Mouse (Mus musculus) adrenal gland (tissue): ENCODE measurements at regions not wholly inside any gene's neighbourhood (a gene's known extent, or its start where the extent isn't known, plus 50 kb on each side); places are given as distances from the start of the nearest gene placed in this dataset.

ENCODE experiments used
- intact Hi-C: fragments of 180-260 bp; cut with DNase I; formaldehyde crosslinking; loops from one replicate; pipeline ENCODE4 v1.15.1; 2025

DNA sequence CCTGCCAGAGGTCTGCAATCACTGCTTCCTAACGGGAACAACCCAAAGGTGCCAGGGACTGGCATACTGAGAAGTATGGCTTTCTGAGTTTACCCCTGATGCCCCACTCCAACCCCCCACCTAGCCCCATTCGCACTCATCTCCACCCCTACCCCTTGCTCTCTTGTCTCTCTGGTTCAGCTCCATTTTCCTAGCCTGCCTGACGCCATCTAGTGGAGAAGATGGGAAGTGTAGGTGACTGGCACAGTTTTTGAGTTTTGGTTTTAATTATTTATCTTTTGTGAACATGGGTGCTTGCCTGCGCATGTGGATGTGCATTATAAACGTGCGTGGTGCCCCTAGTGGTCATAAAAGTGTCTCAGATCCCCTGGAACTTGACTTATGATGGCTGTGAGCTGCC is 352.3 kb upstream of the Hs6st1 start:
- intact Hi-C loops, result no loop called here

DNA sequence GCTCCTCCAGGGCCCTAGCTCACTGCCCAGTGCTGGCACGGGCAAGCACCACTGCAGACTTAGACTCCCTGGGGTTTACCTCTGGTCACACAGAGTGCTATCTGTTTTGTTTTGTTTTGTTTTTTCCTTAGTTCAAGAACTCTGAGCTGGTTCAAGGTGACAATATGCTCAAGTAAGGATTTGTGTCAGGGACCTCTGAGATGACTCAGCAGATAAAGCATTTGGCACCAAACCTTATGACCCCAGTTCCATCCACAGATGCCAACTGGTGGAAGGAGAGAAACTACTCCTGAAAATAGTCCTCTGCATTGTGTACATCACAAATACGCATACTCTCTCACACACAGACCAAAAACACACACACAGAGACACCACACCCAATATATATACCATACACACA is 351.0 kb upstream of the Hs6st1 start:
- intact Hi-C loops, result no loop called here

DNA sequence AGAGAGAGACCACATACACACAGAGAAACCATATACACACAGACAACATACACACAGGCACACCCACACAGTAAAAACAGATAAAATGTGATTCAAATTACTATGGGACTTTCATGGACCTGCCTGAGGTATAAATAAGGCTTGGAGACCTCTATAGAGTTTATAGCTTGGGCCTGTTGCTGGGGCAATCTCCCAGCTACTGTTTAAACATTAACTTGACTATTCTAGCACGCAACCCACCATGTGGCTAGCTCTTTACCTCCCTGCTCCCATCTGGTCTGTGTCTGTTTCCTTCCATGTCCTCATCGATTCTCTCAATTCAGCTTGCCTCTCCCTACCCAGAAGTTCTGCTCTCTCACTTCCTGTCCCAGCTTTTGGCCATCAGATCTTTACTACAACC is 350.5 kb upstream of the Hs6st1 start:
- intact Hi-C loops, result no loop called here

GRCm38 (mm10) chr1:35720063-35720462 is 348.1 kb upstream of the Hs6st1 start:
- intact Hi-C loops, result loop anchor here (10.0 kb wide), 2 partner anchors 345 to 415 kb away; partner anchors contain the start of gene Hs6st1

GRCm38 (mm10) chr1:35724366-35724900 is 343.8 kb upstream of the Hs6st1 start:
- intact Hi-C loops, result loop anchor here (10.0 kb wide), 2 partner anchors 340 to 410 kb away; partner anchors contain the start of gene Hs6st1

- intact Hi-C loops, result loop anchor here (5.0 to 10.0 kb wide), 3 partner anchors 121 to 408 kb away; partner anchors contain the start of gene Hs6st1
Observed at GRCm38 (mm10) chr1:35726596-35726995, 341.6 kb upstream of the Hs6st1 start.

DNA sequence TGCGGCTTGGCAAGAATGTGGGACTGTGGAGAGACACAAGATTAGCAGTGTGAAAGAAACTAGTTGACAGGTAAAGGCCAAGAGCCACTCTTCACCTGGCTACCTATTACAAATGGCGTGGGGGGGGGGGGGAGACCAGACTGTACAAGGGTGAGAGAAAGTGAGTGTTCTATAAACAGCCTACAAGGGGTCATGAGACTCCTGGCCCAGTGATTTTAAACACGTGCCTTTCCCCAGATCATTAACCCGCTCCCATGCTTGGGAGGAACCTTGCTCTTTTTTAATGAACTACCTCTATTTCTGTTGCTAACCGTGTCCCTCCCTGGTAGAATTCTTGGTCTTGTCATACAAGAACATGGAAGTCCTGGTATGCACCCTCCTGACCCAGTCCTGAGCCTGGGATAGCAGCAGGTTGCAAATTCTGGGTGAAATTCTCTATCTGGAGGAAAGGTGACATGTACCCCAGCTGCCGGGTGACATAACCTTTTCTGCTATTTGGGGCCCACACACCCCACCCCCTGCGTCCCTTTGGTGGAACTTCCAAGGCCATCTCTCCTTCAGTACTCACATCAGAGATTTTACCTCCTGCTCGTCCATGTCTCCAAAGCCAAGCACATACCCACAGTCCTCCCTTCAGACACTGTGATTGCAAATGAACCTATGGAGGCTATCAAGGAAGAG is 340.8 kb upstream of the Hs6st1 start:
- intact Hi-C loops, result loop anchor here (5.0 to 10.0 kb wide), 3 partner anchors 120 to 407 kb away; partner anchors contain the start of gene Hs6st1

GRCm38 (mm10) chr1:35729785-35730295 is 338.4 kb upstream of the Hs6st1 start:
- intact Hi-C loops, result loop anchor here (5.0 to 10.0 kb wide), 3 partner anchors 117 to 405 kb away; partner anchors contain the start of gene Hs6st1

DNA sequence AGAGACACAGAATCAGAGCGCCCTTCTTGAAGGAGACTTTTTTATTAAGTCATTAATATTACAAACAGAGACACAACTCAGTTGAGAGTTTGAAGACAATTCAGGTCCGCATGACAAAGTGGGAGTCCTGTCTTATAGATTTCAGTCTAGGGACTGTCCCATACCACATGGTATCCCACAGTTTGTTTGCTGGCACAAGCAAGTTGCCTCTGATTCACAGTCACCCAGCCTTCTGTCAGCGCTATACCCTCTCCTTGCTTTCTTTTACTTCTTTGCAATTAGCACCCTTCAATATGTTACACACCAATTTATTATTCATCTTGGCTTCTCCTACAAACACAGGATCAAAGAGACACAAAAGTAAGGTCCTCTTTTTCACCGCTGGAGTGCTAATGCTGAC is 337.9 kb upstream of the Hs6st1 start:
- intact Hi-C loops, result no loop called here

DNA sequence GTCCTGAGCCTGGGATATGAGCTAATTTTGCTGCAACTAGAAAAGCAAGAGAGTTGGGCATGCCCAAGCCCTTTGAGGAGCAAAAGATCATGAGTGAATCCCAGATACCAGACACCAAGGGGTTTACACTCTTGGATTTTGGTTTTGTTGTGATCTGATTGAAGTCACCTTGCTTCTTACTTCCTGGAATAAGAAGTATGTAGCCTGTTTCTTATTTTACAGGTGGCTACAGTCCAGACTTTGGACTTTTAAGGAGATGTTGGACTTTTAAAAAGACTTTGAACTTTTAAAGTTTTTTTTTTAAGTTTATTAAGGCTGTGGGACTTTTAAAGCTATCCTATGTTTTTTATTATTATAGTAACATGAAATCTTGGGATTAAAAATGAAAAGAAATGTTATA is 332.0 kb upstream of the Hs6st1 start:
- intact Hi-C loops, result no loop called here

- intact Hi-C loops, result no loop called here
Observed at GRCm38 (mm10) chr1:35749603-35750002, 318.6 kb upstream of the Hs6st1 start.

- intact Hi-C loops, result no loop called here
Observed at GRCm38 (mm10) chr1:35750092-35750521, 318.1 kb upstream of the Hs6st1 start.

GRCm38 (mm10) chr1:35752636-35753035 is 315.6 kb upstream of the Hs6st1 start:
- intact Hi-C loops, result no loop called here

GRCm38 (mm10) chr1:35754170-35754569 is 314.0 kb upstream of the Hs6st1 start:
- intact Hi-C loops, result no loop called here

DNA sequence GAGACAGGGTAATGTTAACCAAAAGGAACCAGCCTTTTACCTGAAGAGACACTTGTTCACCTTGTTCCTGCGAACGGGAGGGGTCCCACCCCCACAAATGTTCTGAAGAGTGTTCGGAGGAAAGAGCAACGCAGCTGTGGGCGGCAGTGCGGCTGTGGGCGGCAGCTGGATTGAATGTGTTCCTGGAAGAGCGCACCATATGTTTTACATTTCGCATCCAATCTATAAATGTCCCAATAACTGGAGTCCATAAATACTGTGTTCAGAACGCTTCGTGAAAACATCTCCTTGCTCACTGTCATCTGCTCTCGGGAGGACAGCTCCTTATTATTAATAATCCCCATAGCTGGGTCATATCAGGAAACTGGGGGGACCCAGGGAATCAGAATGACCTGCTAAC is 309.2 kb upstream of the Hs6st1 start:
- intact Hi-C loops, result no loop called here

DNA sequence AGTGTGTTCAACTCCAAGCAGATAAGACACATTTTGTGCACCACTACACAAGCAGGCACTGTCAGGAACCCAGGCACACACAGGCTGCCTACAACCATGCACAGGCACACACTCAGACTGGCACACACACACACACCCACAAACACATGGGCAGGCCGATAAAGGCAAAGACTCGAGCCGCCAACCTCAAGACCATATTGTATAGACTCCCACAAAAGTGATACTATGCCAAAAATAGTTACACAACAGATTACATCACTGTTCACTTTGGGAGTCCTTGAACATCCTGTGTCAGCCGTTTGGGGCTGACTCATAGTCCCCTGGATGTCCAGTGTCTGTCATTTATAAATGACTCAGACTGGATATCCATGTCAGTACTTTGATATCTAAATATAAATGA is 308.6 kb upstream of the Hs6st1 start:
- intact Hi-C loops, result no loop called here

GRCm38 (mm10) chr1:35763051-35763450 is 305.1 kb upstream of the Hs6st1 start:
- intact Hi-C loops, result loop anchor here (10.0 kb wide), 1 partner anchor 82 kb away; no protein-coding TSS in a partner anchor

DNA sequence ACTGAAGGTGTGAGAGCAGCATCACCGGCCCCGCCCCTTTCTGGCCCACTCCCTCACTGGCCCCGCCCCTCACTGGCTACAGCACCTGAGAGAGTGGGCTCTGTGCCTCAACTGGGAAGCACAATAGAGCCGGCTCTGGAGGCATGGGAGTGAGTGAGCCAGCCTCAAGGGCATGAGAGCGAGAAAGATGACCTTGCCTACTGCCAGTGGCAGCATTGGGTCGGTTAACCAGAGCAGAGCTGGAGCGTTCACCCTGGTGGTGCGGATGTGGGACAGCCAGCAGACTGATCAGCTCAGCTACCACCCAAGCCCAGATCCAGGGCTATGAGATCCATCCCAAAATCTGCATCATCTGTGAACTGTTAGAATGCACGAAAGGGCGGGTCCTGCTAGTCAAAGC is 304.7 kb upstream of the Hs6st1 start:
- intact Hi-C loops, result loop anchor here (10.0 kb wide), 1 partner anchor 81 kb away; no protein-coding TSS in a partner anchor

GRCm38 (mm10) chr1:35764068-35764467 is 304.1 kb upstream of the Hs6st1 start:
- intact Hi-C loops, result loop anchor here (10.0 kb wide), 1 partner anchor 81 kb away; no protein-coding TSS in a partner anchor

GRCm38 (mm10) chr1:35765692-35766091 is 302.5 kb upstream of the Hs6st1 start:
- intact Hi-C loops, result loop anchor here (10.0 kb wide), 1 partner anchor 79 kb away; no protein-coding TSS in a partner anchor

DNA sequence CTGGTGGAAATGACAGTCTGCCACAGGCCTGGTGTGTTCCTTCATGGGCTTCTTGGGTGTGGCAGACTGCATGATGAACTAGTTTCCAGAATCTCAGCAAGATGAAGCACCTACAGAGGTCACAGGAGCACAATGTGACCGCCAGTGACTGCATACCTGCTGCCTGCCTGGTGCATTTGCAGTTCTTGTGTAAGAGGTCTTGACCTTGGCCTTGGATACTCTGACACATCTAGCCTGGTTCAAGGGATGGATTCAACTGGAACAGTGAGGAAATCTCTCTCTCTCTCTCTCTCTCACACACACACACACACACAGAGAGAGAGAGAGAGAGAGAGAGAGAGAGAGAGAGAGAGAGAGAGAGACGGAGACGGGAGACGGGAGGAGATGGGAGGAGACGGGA is 301.9 kb upstream of the Hs6st1 start:
- intact Hi-C loops, result loop anchor here (10.0 kb wide), 1 partner anchor 79 kb away; no protein-coding TSS in a partner anchor

GRCm38 (mm10) chr1:35772567-35772966 is 295.6 kb upstream of the Hs6st1 start:
- intact Hi-C loops, result no loop called here
